Mouse (Mus musculus): ENCODE measurements at regions not wholly inside any gene's neighbourhood (a gene's known extent, or its start where the extent isn't known, plus 50 kb on each side); places are given as distances from the start of the nearest gene placed in this dataset.

GRCm38 (mm10) chr13:110517986-110518385 lies 123.1 kb downstream of the Plk2 start:
- Histone ChIP-seq H3K4me2 (ENCODE audit: low read length) (no peak overlapping the region), H3K36me3 (ENCODE audit: control insufficient read depth, insufficient read depth, low read length) (no peaks in the 10 kb centered on the region), H3K27ac (replicated peaks in 1 of 2; ENCODE audit: control insufficient read depth in 1 of 2, insufficient read depth in 1 of 2, low read depth in 2 of 2, low read length in 2 of 2) (no peak overlapping the region), H3K4me1 (ENCODE audit: control insufficient read depth in 2 of 2, insufficient read depth in 2 of 2, low read length in 2 of 2) (no peaks in the 10 kb centered on the region), H3K4me3 (ENCODE audit: control insufficient read depth in 1 of 2, insufficient read depth in 1 of 2, low read depth in 1 of 2, low read length in 2 of 2) (no peak overlapping the region), H3K9me3 (ENCODE audit: control insufficient read depth, low read length) (no peaks in the 10 kb centered on the region), H3K9ac (ENCODE audit: low read length) (no peak overlapping the region), H3K27me3 (ENCODE audit: control insufficient read depth, insufficient read depth, low read length) (no peaks in the 10 kb centered on the region)
- ATAC-seq (ENCODE audit: insufficient number of reproducible peaks, insufficient read depth, low FRiP score, low read depth) = no peak
- WGBS = 74% methylated on average over 8 of the region's 8 CpGs

GRCm38 (mm10) chr13:110522974-110523373 lies 128.1 kb downstream of the Plk2 start:
- H3K9ac ChIP-seq (ENCODE audit: low read length) = no peak overlapping the region
- no peak for ATAC-seq (ENCODE audit: insufficient number of reproducible peaks, insufficient read depth, low FRiP score, low read depth)
- H3K36me3 ChIP-seq (ENCODE audit: control insufficient read depth, insufficient read depth, low read length) = no peaks in the 10 kb centered on the region
- H3K4me3 ChIP-seq (ENCODE audit: control insufficient read depth in 1 of 2, insufficient read depth in 1 of 2, low read depth in 1 of 2, low read length in 2 of 2) = no peak overlapping the region
- no peak overlapping the region for H3K4me2 ChIP-seq (ENCODE audit: low read length)
- no peaks in the 10 kb centered on the region for H3K27me3 ChIP-seq (ENCODE audit: control insufficient read depth, insufficient read depth, low read length)
- no peaks in the 10 kb centered on the region for H3K4me1 ChIP-seq (ENCODE audit: control insufficient read depth in 2 of 2, insufficient read depth in 2 of 2, low read length in 2 of 2)
- WGBS = 90% methylated on average over 4 of the region's 4 CpGs
- H3K27ac ChIP-seq (replicated peaks in 1 of 2; ENCODE audit: control insufficient read depth in 1 of 2, insufficient read depth in 1 of 2, low read depth in 2 of 2, low read length in 2 of 2) = no peak overlapping the region
- H3K9me3 ChIP-seq (ENCODE audit: control insufficient read depth, low read length) = no peaks in the 10 kb centered on the region

DNA sequence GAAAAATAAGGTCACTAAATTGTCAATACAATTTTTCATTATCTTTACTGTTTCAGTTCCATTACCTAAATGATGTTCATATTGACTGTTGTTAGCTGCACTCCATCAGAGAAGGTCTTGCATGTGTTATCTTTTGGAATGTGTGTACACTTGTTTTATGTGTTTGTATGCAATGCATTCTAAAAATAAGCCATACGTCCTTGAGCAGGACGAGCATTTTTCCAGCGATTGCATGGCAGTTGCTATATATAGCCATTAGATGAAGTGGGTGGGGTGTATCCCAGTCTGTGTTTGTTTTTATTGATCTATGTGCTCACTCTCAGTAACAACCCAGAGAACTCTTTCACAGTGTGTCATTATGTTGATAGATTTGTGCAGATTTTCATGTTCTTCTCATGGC lies 132.8 kb downstream of the Plk2 start:
- ATAC-seq (ENCODE audit: insufficient number of reproducible peaks, insufficient read depth, low FRiP score, low read depth) = no peak
- Histone ChIP-seq H3K9ac (ENCODE audit: low read length) (no peak overlapping the region), H3K27me3 (ENCODE audit: control insufficient read depth, insufficient read depth, low read length) (no peaks in the 10 kb centered on the region), H3K36me3 (ENCODE audit: control insufficient read depth, insufficient read depth, low read length) (no peaks in the 10 kb centered on the region), H3K4me3 (ENCODE audit: control insufficient read depth in 1 of 2, insufficient read depth in 1 of 2, low read depth in 1 of 2, low read length in 2 of 2) (no peak overlapping the region), H3K4me1 (ENCODE audit: control insufficient read depth in 2 of 2, insufficient read depth in 2 of 2, low read length in 2 of 2) (peaks cover 0 to 5% of the 10 kb centered on the region in 2 experiments; a peak in 2 of 4 replicates), H3K9me3 (ENCODE audit: control insufficient read depth, low read length) (no peaks in the 10 kb centered on the region), H3K4me2 (ENCODE audit: low read length) (no peak overlapping the region), H3K27ac (replicated peaks in 1 of 2; ENCODE audit: control insufficient read depth in 1 of 2, insufficient read depth in 1 of 2, low read depth in 2 of 2, low read length in 2 of 2) (no peak overlapping the region; a peak in 1 of 4 replicates)
- 20% methylated on average over 3 of the region's 3 CpGs for WGBS

DNA sequence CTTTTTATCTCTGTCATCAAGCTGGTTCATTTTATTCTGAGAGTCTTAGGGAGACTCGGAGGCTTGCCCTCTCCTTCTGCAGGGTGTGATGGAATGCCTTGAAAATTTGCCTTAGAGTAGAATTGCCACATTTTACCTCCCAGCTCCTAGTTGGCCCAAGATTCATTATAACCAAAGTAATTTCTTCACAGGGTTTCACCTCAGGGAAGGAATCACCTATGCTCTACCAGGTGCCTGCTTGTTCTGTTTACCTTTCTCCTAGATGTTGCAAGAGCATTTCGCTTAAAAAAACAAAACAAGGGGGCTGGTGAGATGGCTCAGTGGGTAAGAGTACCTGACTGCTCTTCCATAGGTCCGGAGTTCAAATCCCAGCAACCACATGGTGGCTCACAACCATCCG lies 134.8 kb downstream of the Plk2 start:
- H3K9ac ChIP-seq (ENCODE audit: low read length) = no peak overlapping the region
- no peak for ATAC-seq (ENCODE audit: insufficient number of reproducible peaks, insufficient read depth, low FRiP score, low read depth)
- H3K27me3 ChIP-seq (ENCODE audit: control insufficient read depth, insufficient read depth, low read length) = no peaks in the 10 kb centered on the region
- no peaks in the 10 kb centered on the region for H3K9me3 ChIP-seq (ENCODE audit: control insufficient read depth, low read length)
- no peak overlapping the region for H3K4me2 ChIP-seq (ENCODE audit: low read length)
- H3K36me3 ChIP-seq (ENCODE audit: control insufficient read depth, insufficient read depth, low read length) = no peaks in the 10 kb centered on the region
- peaks cover 4 to 10% of the 10 kb centered on the region in 2 experiments for H3K4me1 ChIP-seq (ENCODE audit: control insufficient read depth in 2 of 2, insufficient read depth in 2 of 2, low read length in 2 of 2)
- WGBS = 88% methylated on average over 3 of the region's 4 CpGs
- H3K27ac ChIP-seq (replicated peaks in 1 of 2; ENCODE audit: control insufficient read depth in 1 of 2, insufficient read depth in 1 of 2, low read depth in 2 of 2, low read length in 2 of 2) = no peak overlapping the region
- no peak overlapping the region for H3K4me3 ChIP-seq (ENCODE audit: control insufficient read depth in 1 of 2, insufficient read depth in 1 of 2, low read depth in 1 of 2, low read length in 2 of 2)

DNA sequence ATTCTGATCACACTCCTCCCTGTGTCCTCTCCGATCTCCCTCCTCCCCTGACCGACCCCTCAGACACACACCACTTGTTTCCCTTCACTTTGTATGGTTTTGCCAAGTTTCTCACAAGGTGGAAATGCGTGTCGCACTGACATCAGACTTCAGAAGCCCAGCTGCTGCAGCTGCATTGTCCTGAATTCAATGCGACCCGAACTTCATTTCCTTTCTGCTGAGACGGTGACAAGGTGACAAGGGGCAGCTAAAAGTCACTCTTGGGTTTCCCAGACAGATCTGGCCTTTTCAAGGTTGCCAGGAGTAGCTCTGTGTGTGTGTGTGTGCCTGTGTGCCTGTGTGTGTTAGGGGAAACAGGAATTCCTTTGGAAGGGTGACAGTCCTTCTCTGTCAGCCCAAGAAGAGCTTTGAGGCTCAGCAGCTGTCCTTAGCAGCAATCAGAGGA lies 139.5 kb downstream of the Plk2 start:
- ATAC-seq (ENCODE audit: insufficient number of reproducible peaks, insufficient read depth, low FRiP score, low read depth) = peak; percentile 23; the same call in 1 of the 2 replicates
- Histone ChIP-seq H3K4me1 (ENCODE audit: control insufficient read depth in 2 of 2, insufficient read depth in 2 of 2, low read length in 2 of 2) (peaks cover 15 to 35% of the 10 kb centered on the region in 2 experiments), H3K9me3 (ENCODE audit: control insufficient read depth, low read length) (no peaks in the 10 kb centered on the region), H3K4me3 (ENCODE audit: control insufficient read depth in 1 of 2, insufficient read depth in 1 of 2, low read depth in 1 of 2, low read length in 2 of 2) (no peak overlapping the region), H3K4me2 (ENCODE audit: low read length) (peak overlapping the region; percentile 1; the same call in 1 of the 2 replicates), H3K27me3 (ENCODE audit: control insufficient read depth, insufficient read depth, low read length) (no peaks in the 10 kb centered on the region), H3K36me3 (ENCODE audit: control insufficient read depth, insufficient read depth, low read length) (no peaks in the 10 kb centered on the region), H3K27ac (replicated peaks in 1 of 2; ENCODE audit: control insufficient read depth in 1 of 2, insufficient read depth in 1 of 2, low read depth in 2 of 2, low read length in 2 of 2) (peak overlapping the region; percentile 70 to 73), H3K9ac (ENCODE audit: low read length) (peak overlapping the region; percentile 47)
- WGBS = 26% methylated on average over 7 of the region's 7 CpGs

DNA sequence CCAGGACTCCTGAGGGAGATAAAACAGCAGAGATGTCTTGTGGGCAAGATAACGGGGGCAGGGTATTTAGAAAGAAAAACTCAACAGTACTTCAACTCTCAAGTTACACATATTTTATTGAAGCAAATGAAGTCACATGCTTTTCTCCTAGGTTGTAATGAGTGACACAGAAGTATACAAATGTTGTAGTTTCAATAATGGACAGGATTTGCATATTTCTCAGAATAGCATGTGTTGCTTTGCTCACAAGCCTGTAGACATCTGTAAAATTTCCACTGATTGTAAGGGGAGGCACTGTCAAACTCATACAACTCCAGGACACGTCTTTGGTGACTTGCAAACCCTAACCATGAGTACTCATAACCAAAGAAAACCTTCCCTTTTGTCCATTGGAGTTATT lies 140.9 kb downstream of the Plk2 start:
- Histone ChIP-seq H3K4me3 (ENCODE audit: control insufficient read depth in 1 of 2, insufficient read depth in 1 of 2, low read depth in 1 of 2, low read length in 2 of 2) (no peak overlapping the region), H3K9me3 (ENCODE audit: control insufficient read depth, low read length) (no peaks in the 10 kb centered on the region), H3K36me3 (ENCODE audit: control insufficient read depth, insufficient read depth, low read length) (no peaks in the 10 kb centered on the region), H3K27ac (replicated peaks in 1 of 2; ENCODE audit: control insufficient read depth in 1 of 2, insufficient read depth in 1 of 2, low read depth in 2 of 2, low read length in 2 of 2) (no peak overlapping the region), H3K4me2 (ENCODE audit: low read length) (no peak overlapping the region), H3K9ac (ENCODE audit: low read length) (no peak overlapping the region), H3K4me1 (ENCODE audit: control insufficient read depth in 2 of 2, insufficient read depth in 2 of 2, low read length in 2 of 2) (peaks cover 15 to 35% of the 10 kb centered on the region in 2 experiments), H3K27me3 (ENCODE audit: control insufficient read depth, insufficient read depth, low read length) (no peaks in the 10 kb centered on the region)
- no peak for ATAC-seq (ENCODE audit: insufficient number of reproducible peaks, insufficient read depth, low FRiP score, low read depth)
- 56% methylated on average over 2 of the region's 2 CpGs for WGBS

- Histone ChIP-seq H3K27ac (replicated peaks in 1 of 2; ENCODE audit: control insufficient read depth in 1 of 2, insufficient read depth in 1 of 2, low read depth in 2 of 2, low read length in 2 of 2) (peak overlapping the region; percentile 72 to 85), H3K9ac (ENCODE audit: low read length) (0 out of 2 replicates have a peak overlapping the region, but pooled peaks have one; percentile 9), H3K36me3 (ENCODE audit: control insufficient read depth, insufficient read depth, low read length) (no peaks in the 10 kb centered on the region), H3K4me3 (ENCODE audit: control insufficient read depth in 1 of 2, insufficient read depth in 1 of 2, low read depth in 1 of 2, low read length in 2 of 2) (no peak overlapping the region), H3K27me3 (ENCODE audit: control insufficient read depth, insufficient read depth, low read length) (no peaks in the 10 kb centered on the region), H3K9me3 (ENCODE audit: control insufficient read depth, low read length) (no peaks in the 10 kb centered on the region), H3K4me1 (ENCODE audit: control insufficient read depth in 2 of 2, insufficient read depth in 2 of 2, low read length in 2 of 2) (peaks cover 13 to 39% of the 10 kb centered on the region in 2 experiments), H3K4me2 (ENCODE audit: low read length) (peak overlapping the region; percentile 30)
- ATAC-seq (ENCODE audit: insufficient number of reproducible peaks, insufficient read depth, low FRiP score, low read depth) = peak; percentile 80
- 3% methylated on average over 7 of the region's 7 CpGs for WGBS
Measured at GRCm38 (mm10) chr13:110537960-110538463, 143.2 kb downstream of the Plk2 start.

All from heart, embryonic 14.5 days (tissue).